Mouse (Mus musculus): Measurements from ENCODE around the gene Gm42906.

DNA sequence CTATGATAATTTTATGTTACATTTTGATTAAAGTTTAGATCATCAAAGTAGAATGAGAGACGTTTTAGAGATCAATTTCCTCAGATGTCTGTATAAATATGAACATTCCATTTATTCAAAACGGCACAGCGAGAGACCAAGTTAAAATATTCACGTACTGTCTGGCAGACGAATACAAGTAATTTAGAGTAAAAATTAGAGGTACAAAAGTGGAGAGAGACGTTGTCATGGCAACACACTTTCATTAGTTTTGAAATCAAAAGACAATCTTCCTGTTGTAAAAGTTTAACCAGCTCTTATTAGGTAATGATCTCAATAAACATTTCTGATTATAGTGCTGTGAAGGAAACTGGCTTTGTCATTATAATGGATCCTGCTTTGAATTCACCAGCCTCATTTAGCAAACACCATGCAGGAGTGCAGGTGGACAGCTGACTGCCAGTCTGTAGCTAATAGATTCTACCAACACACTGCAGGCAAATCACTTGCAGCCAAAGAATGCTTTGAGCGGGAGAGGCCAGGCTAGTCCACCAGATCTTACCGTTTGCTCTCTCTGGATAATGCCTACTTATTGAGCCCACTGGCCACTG, 22.6 kb downstream of the Gm42906 start:
- no peak for TF ChIP-seq POLR2A (IDR thresholded peaks at IDR 0.05; ENCODE audit: low read depth, low read length)
- TF ChIP-seq CTCF (conservative IDR thresholded peaks at IDR 0.05; ENCODE audit: insufficient read depth, insufficient read length, low read depth, low read length): no peak
